Mouse (Mus musculus) kidney, postnatal 14 days (tissue): ENCODE data around the gene Ctbp2.

ENCODE experiments used
- DNase-seq: peaks from one replicate; pipeline ENCODE4 v3.0.0; 2022; ENCODE audit warnings: mixed read lengths

The Ctbp2 gene

DNA sequence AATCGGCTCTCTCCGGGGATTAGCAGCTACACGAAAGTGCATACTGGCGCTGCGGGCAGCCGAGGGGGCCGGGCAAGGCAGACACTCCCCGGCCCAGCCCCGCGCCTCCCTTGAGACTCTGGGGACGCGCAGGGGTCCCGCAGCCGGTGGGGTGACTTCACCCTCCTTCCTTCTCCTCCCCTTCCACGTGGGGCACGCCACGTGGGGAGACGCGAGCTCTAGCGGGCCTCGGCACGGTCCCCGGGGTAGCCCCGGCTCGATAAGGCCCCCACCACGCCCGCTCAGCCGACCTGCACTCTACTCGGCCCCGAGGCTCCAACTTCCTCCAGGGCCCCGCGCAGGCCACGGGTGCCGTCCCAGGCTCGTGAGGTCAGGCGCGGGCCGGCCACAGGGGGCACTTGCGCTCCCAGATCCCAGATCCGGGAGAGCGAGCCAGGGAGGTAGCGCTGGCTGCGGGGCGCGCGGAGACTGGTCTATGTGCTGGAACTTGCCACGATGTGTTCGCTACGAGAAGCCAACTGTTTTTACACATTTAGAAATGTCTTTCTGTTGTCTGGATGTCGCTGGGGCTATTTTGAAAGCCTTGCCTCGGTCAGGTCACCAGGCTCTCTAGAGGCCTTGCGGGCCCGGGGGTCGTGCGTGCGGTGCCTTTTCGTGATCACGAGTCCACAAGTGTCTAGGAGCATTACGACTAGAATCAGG, at the start of gene Ctbp2:
Gene Ctbp2, minus strand, starts transcription at position 356 of the 702 bp plus-strand sequence.
- DNase-seq, result peak; percentile 92

DNA sequence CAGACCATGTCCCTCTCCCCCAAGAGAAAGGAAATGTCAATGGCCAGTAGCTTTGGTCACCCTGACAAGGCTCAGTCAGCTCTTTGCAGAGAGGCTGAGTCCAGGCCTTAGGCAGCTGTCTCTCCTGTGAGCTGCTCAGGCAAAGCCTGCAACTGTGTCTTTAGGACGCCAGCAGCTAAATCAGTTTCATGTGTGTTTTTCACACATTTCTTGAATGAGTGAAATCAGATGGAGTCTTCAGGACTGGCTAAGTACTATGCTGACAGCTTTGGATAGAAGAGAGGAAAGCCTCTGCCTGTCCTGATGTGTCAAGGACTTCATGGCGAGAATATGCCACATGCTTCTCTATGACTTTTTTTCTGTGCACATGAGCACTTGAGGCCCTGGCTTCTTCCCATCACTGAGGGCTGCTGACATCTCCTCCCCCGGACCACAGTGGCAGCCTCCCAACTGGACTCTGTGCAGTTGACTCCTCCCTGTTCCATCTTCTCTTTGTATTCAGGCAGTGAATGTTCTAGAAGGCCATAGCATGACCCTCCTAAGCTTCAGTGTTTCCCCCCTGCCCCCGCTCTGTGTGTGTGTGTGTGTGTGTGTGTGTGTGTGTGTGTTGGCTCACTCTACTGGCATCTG, 47.4 kb upstream of the Ctbp2 start:
- DNase-seq, result peak; percentile 43

DNA sequence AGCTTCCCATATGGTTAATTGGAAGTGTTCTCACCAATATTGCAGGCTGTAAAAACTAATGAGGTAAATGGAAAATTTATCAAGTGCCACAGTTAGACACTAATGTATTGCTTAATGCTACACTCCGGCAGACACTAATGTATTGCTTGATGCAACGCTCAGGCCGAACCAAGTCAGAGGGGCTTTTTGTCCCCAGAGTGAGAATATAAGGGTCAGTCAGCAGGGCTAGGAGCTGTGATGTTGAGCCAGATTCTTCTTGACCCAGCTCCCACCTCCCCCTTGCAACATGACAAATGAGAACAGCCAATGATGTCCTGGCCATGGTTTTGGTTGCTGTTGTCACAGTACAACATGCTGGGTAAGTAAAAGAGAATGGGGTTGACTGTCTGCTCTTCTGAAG, 44.8 kb upstream of the Ctbp2 start:
- no peak for DNase-seq

DNA sequence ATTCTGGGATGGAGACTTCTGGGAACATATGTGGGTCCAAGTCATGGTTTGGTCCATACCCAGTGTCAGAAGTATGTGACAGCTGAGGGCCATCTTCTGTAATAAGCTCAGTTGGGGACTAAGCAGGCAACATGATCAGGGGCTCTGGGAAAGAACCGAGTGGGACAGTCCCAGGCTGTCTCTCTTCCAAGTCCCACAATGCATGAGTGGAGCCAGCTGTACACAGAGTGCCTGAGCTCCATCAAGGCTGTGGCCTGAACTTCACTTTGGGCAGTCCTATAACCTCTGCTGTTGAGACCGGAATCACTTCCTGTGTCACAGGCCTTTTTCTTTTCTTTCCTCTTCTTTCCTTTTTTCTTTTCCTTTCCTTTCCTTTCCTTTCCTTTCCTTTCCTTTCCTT, 43.7 kb upstream of the Ctbp2 start:
- no peak for DNase-seq

DNA sequence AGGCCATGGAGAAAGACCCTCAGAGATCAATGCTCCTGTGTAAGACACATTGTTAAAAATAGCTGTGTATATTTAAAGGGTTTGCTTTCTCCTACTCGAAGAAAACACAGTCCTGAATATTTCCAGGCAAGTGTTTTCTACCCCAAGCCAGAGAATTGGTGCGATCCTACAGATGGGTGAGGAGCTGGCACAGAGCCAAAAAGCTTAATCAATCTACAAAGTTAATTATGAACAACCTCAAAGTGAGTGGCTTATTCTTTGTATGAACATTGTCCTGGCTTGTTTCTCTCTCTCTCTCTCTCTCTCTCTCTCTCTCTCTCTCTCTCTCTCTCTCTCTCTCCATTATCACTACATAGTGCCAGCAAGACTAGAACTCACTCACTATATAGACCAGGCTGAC, 40.6 kb upstream of the Ctbp2 start:
- peak; percentile 29 for DNase-seq

DNA sequence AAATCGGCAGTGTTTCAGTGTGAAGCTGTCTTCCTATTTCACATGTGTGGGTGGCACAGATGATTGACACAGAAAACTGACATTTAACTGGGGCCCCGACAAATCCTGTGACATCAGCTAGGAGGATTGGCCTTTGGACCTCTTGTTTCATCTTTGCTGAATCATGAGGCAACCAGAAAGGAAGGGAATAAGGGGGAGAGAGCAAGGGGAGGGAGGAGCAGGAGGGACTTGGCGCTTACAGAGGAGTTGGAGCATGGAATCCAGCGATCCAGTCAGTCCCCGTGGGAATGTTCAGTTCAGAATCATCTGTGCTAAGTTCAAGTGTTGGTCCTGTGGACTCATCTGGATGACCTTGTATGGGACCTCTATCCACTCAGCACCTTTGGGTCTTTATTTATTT, 38.9 kb upstream of the Ctbp2 start:
- DNase-seq, result peak; percentile 46

DNA sequence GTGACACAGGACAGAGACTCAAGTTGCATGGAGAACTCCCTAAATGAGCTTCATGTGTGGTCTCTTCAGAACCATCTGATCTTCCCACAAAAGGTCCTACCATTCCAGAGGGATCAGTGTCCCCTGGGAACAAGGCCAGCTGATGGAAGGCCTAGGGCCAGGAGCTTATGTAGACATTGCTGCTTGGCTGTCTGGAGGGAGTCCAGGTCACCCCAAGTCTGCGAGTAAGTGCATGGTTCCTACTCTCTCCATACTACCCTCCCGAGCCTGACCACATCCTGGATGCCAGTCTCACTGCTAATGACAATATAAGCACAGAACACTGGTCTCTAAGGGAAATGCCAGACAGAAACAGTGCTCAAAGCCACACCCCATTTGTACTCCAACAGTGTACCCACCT, 38.0 kb upstream of the Ctbp2 start:
- no peak for DNase-seq

DNA sequence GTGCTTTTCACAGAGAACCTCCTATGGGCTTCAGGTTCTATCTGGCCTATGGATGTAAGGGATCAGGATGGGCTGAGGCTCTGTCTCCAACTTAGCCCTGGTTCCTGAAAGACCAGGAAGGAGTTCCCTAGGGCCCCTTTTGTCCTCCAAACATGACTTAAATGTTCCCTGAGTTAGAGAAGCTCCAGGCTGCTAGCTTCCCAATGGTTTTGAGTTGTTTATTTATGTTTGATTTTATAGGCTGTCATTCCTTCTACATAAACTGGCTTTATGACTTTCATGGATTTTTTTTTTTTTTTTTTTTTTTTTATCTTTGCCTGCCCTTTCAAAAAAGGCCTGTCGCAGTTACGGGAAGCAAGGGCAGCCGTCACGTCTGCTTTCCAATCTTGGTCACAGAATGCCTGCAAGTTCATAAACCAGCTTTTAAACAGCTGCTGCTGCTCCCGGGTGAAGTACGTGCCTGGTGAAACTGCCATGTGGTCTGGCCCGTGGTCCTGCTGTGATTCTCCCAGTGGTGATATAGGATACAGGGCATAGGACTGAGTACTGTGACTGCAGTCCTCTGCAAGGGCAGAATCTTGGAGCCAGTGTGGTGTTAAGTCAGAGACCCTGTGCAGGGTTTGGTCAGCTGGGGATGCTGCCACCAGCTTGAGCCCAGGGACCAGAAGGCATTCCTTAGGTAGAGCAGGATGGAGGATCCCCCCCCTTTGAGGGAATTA, 37.4 kb upstream of the Ctbp2 start:
- no peak for DNase-seq

DNA sequence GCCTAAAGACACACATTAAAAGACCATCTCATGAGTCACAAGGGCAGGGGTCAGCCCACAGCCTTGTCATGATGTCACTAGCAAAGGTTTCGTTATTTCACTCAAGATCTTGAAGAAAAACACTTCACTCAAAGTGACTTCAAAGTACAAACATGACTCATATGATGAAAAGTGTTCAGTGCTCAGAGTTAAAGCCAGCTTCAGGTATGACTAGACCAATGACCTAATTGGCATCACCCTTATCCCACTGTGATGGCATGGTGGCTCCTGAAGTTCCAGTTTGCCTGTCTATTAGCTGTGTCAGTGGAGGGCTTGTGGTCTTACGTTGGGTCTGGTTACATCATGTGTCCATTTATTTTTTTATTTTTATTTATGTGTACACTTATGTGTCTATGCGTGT, 35.4 kb upstream of the Ctbp2 start:
- DNase-seq, result no peak

DNA sequence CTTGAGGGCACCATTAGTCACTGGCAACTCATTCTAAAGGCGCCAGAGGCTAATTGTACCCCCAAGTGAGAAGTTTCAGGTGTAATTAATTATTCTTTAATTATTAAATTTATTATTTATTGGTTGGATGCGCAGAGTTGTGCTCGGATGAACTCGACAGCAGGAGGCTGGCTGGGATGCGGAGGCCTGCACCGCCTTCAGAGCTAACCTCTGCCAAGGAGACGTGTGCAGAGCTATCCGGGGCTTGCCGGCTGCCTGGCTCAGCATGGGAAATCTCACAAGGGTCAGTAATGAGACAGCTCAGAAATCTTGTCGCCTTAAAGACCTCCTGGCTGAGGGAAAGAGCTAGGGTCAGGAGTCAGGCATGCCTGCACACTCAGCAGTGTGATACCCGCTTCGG, 31.5 kb upstream of the Ctbp2 start:
- no peak for DNase-seq

DNA sequence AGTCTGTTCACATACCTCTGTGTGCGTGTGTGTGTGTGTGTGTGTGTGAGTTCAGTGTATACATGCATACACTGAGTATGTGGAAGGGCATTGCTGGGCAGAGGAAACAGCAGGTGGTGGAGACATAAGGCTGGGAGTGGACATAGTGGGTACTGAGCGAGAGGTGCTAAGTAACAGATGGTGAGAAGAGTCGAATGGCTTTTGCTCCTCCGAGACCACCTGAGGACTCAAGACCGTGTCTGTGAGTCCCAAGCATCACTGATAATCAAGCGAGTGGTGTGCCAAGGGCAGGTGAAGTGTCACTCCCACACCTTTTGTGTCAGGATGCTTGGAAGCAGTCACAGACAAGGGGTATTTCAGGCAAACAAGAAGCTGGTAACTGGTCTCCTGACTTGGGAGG, 30.7 kb upstream of the Ctbp2 start:
- no peak for DNase-seq

DNA sequence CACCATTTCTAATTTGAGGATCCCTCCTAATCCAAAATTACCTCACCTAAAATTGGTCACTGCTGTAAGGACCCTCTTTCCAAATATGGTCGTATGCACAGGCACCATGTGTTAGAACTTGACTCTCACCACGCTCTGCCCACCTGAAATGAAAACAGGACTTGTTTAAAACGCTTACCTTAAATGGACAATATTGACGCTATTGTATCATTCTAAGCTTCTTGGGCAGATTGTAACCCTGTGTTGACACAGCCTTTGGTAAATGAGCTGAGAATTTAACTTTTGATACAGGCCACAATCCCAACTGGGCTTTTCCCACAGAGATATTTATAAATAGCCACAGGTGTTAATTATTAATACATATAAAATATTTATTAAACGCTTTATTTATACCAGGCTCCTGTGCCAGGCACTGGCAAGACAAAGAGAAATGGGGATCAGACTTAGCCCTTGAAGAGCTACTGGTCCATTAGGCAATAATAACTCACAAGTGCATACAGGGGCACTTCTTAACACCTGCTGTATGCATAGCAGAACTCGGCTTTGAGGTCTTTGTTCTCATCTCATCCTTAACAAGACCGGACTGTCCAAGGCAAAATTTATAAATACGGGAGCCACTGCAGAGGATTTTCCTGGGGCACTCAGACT, 15.7 kb upstream of the Ctbp2 start:
- no peak for DNase-seq

DNA sequence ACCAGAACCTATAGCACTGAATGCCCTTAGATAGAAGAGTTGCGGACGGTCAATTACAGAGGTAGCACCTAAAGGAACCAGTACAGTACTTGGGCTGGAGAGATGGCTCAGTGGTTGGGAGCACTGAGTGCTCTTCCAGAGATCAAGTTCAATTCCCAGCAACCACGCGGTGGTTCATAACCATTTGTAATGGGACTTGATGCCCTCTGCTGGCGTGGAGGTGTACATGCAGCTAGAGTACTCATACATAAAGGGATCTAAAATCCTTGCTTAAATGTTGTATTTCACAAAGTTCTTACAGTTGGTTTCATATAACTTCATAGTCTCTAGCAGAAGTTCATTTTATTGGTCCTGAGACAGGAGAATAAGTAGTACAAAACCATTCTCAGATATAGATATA, 9.4 kb upstream of the Ctbp2 start:
- DNase-seq, result no peak

DNA sequence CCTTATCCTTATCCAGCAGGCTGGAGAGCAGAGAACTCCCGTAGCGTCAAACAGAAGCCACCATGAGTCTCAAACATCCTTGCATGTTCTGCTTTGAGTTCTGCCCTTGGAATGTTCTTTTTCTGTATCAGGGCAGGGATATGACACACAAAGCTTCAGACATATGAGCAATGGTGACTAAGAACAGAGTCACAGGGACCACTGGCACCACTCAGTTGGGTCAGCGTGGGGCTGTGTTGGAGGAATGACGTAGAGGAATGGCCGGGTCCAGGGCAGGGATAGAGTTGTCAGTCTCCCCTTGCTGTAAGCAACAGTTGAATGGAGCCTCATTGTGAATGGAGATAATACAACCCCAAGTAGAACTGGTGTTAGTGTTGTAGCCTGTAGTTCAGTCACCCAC, 8.5 kb upstream of the Ctbp2 start:
- no peak for DNase-seq

DNA sequence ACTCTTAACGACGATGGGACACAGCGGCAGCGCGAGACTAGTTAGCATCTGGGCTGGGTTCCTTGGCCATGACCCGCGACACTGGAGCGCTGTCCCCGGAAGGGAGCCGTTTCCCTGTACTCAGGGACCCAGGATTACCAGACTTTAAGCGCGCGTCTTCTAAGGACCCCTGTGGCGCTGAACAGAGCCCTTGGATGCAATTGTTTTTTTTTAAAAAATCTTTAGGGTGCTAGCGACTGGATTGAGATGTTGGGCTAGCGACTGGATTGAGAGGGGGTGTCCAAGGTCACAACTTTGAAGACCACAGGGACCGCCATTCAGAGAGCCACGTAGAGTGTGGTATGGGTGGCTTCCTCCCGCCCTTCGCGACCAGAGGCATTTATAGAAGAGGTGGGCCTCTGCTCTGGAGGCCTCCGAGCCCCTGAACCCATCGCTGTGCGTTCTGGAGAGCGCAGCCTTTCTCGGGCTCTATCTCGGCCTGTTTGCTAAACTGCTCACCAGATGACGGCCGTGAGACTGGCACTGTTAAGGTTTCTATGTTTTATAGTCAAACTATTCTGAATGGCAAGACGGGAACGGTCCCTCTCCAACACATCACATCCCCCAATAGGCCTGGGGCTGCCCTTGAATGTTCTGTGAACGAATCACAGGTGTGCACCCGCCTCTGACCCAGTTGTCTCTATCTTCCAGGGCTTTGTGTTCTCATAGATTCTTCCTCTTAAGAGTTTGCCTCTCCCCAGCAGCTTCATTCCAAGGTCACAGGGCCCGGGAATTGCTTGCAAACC, 739 bp upstream of the Ctbp2 start:
- DNase-seq, result no peak

DNA sequence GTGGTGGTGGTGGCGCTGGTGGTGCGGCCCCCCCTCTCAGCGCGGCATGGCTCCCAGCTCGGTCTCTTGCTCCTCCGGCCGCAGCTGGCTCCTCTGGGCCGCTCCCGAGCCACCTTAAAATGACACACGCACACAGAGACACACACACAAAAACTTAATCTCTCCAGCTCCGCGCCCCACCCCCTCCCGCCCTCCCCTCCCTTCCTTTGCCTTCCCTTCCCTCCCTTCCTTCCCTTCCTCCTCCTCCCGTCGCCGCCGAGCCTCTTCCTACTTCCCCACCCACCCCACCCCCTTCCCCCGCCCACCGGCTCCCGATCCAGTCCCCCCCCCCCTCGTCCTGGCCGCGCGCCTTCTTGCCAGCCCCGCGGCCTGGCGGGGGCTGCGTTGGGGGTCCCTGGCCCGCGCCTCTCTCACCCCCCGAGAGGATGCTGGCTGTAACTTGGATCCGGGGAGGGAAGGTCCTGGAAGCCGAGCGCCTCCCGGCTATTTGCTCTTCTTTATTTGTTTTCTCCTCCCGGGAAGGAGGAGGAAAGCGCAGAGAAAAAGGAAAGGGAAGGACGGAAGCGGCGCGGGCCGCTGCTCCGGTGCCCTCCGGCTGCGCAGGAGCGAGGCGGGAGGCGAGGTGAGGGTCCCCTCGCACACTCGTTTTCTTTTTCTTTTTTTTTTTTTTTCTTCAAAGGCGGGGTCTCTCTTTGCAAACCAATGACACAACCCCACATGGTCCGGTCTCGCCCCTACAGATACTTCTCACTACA, 733 bp downstream of the Ctbp2 start, which contains the start of gene Fgfr2:
Gene Fgfr2, minus strand, starts transcription at position 107 of the 755 bp plus-strand sequence.
- peak; percentile 84 for DNase-seq

DNA sequence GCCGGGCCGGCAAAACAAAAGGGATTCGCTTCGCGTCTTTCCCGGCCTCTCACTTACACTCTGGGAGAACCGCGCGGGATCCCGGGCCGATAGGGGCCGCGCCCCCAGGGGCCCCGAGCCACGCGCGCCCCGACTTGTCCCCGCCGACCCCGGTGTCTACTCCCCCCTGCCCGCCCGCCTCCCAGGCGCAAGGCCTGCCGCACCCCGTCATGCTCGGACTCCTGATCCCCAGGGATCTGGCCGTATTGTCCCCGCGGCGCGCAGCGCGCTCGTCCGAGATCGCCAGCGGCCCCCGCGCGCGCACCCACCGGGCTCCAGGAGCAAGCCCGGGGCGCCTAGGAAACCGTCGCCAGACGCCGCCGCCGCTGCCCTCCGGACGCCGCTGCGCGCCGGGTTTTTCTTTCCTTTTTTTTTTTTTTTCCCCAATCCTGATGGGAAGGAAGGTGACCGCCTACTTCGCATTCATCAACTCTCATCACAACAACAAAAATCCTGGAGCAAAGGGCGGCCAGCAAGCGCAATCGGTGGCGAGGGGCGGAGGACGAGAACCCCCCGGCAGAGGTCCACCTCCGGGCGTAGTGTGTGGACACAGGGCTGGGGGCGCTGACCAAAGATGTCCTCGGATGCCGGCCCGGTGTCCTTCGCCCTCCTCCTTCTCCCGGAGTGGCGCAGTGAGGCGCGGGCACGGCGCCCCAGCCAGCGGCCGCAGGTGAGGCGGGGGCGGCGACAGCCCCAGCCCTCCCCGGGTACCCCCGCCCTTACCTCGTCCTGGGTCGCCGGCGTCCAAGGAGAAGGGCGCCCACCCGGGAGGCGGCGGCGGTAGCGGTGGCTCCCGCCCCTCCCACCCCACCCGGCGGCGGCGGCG, 1.5 kb downstream of the Ctbp2 start:
- peak; percentile 72 for DNase-seq

DNA sequence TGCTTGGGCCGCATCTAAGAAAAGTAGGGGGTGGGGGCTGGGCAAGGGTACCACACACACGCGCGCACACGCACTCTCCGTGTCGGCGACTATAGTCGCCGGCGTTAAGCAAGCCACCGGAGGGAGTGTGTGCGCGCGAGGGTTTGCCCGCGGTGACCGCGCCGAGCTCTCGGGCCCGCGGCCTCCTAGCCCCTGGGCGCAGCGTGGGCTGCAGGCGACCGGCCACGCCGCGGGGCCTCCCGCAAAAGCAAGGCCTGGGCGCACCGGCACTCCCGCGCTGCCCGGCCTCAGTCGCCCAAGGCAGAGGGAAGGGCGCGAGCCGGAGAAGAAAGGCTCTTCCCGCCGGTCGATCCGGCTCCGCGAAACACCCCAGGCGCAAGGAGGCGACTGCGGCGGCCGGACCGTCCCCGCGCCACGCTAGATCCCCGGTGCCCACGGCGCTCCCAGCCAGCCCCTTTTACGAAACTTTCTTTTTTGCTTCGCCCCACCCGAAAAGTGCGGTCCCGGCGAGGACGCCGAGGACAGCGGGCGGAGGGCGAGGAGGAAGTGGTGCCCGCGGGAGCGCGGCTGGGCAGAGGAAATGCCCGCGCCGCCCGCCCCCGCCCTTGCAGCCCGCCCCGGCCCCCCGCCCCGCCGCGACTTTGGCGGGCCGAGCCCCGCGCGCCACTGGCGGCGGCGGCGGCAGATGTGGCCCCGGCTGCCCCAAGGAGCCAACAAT, 2.3 kb downstream of the Ctbp2 start:
- DNase-seq, result peak; percentile 61

DNA sequence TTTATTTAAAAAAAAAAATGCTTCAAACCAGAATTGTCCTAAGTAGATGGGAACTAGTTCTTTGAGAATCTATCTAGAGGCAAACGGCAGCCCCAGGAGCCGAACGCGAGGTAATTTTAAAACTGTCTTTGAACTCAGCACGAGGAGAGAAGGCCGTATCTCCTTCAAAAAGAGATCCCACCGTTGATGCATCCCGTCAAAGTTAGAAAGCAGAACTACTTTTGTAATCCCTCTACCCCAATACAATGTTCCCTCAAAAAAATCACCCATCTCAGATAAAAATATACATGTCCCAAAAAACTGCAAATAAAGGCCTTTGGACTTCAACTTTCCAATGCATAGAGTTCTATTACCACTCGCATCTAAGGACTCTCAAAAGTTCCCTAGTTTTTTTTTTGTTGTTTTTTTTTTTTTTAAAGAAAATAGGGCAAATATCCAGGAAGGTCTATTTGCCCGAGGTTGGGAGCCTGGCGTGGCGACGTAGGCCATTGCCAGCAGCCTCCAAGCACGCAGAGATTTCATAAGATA, 3.0 kb downstream of the Ctbp2 start:
- no peak for DNase-seq

DNA sequence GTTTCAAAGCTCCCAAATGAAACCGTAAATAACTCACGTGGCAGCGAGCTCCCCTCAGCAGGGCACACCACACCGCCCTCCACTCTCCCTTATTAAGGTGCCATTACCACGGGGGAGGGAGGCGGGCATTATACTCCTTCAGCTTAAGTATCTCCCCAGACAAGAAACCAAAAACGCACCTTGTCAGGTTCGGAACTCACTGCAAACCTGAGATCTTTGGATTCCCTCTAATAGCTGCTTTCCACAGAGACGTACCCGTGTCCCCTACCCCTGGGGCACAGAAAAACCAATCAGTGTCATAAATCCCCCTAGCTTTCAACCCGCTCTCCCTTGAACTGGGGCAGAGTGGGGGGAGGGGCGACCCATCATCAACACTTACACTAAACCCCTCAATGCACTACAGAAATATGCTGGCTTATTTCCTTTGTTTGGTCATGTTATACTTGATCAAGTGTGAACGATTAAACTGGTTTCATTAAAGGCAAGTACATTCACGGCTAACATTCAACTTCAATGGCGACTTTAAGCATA, 3.9 kb downstream of the Ctbp2 start:
- no peak for DNase-seq
